Mouse (Mus musculus) liver, adult 2 months (tissue): Measurements from ENCODE around the gene Slc12a8. TPM values are rescaled to one million over a fixed set of nuclear protein-coding genes. Genes with fewer than 3 reads are reported as not detected.

Source experiments
- DNase-seq: peaks from one replicate; pipeline ENCODE4 v3.0.0-alpha.2; 2011; ENCODE audit warnings: low read depth, low spot score; ENCODE audit errors: extremely low read depth
- H3K27ac ChIP-seq: fragments of 200-500 bp; replicated peaks from 2 replicates; pipeline ENCODE4 v1.5.1; 2012; ENCODE audit warnings: low read depth, mild to moderate bottlenecking, control low read depth, inconsistent platforms, low read length; ENCODE audit not compliant: insufficient read depth
- H3K27me3 ChIP-seq: fragments of 200-500 bp; 2 replicates; pipeline ENCODE4 v1.6.1; 2012; ENCODE audit warnings: mild to moderate bottlenecking, moderate library complexity, low read length, inconsistent platforms; ENCODE audit not compliant: control insufficient read depth, insufficient read depth
- H3K36me3 ChIP-seq: fragments of 200-500 bp; 2 replicates; pipeline ENCODE4 v1.6.1; 2012; ENCODE audit warnings: low read length, inconsistent platforms; ENCODE audit not compliant: control insufficient read depth, insufficient read depth
- H3K4me1 ChIP-seq: fragments of 200-500 bp; 2 replicates; pipeline ENCODE4 v1.6.1; 2011; ENCODE audit warnings: low read length; ENCODE audit not compliant: control insufficient read depth, insufficient read depth
- H3K4me3 ChIP-seq: fragments of 200-500 bp; 2 replicates; pipeline ENCODE4 v1.5.1; 2011; ENCODE audit warnings: low read depth, mild to moderate bottlenecking, control low read depth, low read length, moderate library complexity; ENCODE audit not compliant: insufficient read depth
- H3K79me2 ChIP-seq: fragments of 200-500 bp; 2 replicates; pipeline ENCODE4 v1.6.1; 2012; ENCODE audit warnings: inconsistent platforms, mild to moderate bottlenecking, low read length, moderate library complexity; ENCODE audit not compliant: control insufficient read depth, insufficient read depth
- H3K9ac ChIP-seq: fragments of 200-500 bp; 2 replicates; pipeline ENCODE4 v1.6.1; 2012; ENCODE audit warnings: low read depth, mild to moderate bottlenecking, control low read depth, inconsistent platforms, low read length
- CTCF ChIP-seq: fragments of 200-500 bp; IDR thresholded peaks from 2 replicates; pipeline ENCODE4 v1.5.1; 2011; ENCODE audit warnings: low read depth, low read length, control low read depth
- POLR2A ChIP-seq: fragments of 200-500 bp; IDR thresholded peaks from 2 replicates; pipeline ENCODE4 v1.6.1; 2011; ENCODE audit warnings: low read length, control low read depth; ENCODE audit not compliant: insufficient read depth; ENCODE audit errors: extremely low read depth
- WGBS: fragments of 180-500 bp; shearing (Covaris S2); methylation state at CpG from one replicate; pipeline ENCODE4 v1.1.7; 2018; 5-methylcytosine and 5-hydroxymethylcytosine counted together
- polyA plus RNA-seq: library from polyadenylated mRNA; depleted of rRNA; stranded (reverse); fragments of >200 nt; gene quantifications from 2 replicates; pipeline ENCODE4 v1.2.3, GENCODE M21; 2012
- total RNA-seq: library from RNA; depleted of rRNA; stranded (reverse); fragments of >200 nt; gene quantifications from 2 replicates; pipeline ENCODE4 v1.2.3, GENCODE M21; 2014

Slc12a8 gene
- total and polyA plus RNA-seq, 2 experiments, result 0.09 to 0.32 TPM

- DNase-seq, result no peak
- WGBS, result 69% methylated on average over 9 of the region's 9 CpGs
- Histone ChIP-seq H3K27ac (peak overlapping the region; percentile 15; the same call in 1 of the 2 replicates), H3K9ac (no peak overlapping the region), H3K36me3 (no peaks in the 10 kb centered on the region), H3K4me1 (peaks cover 2% of the 10 kb centered on the region), H3K79me2 (peaks cover 10% of the 10 kb centered on the region), H3K27me3 (no peaks in the 10 kb centered on the region), H3K4me3 (no peak overlapping the region)
- TF ChIP-seq POLR2A (no peak), CTCF (no peak)
Measured at GRCm38 (mm10) chr16:33697576-33698276, 180.6 kb downstream of the Slc12a8 start.

- Histone ChIP-seq H3K36me3 (no peaks in the 10 kb centered on the region), H3K4me1 (peaks cover 2% of the 10 kb centered on the region), H3K9ac (no peak overlapping the region), H3K27me3 (no peaks in the 10 kb centered on the region), H3K27ac (no peak overlapping the region), H3K4me3 (no peak overlapping the region), H3K79me2 (peaks cover 10% of the 10 kb centered on the region)
- 55% methylated on average over 12 of the region's 12 CpGs for WGBS
- DNase-seq, result no peak
- TF ChIP-seq POLR2A (no peak), CTCF (no peak)
Measured at GRCm38 (mm10) chr16:33698277-33698790, 181.2 kb downstream of the Slc12a8 start.

GRCm38 (mm10) chr16:33700584-33700983, 183.5 kb downstream of the Slc12a8 start:
- H3K4me3 ChIP-seq, result no peak overlapping the region
- WGBS, result 88% methylated on average over 5 of the region's 5 CpGs
- peaks cover 6% of the 10 kb centered on the region for H3K79me2 ChIP-seq
- H3K27ac ChIP-seq, result no peak overlapping the region
- peaks cover 2% of the 10 kb centered on the region for H3K4me1 ChIP-seq
- no peak overlapping the region for H3K9ac ChIP-seq
- H3K36me3 ChIP-seq, result no peaks in the 10 kb centered on the region
- no peak for DNase-seq
- no peak for TF ChIP-seq CTCF
- TF ChIP-seq POLR2A, result no peak
- H3K27me3 ChIP-seq, result no peaks in the 10 kb centered on the region

DNA sequence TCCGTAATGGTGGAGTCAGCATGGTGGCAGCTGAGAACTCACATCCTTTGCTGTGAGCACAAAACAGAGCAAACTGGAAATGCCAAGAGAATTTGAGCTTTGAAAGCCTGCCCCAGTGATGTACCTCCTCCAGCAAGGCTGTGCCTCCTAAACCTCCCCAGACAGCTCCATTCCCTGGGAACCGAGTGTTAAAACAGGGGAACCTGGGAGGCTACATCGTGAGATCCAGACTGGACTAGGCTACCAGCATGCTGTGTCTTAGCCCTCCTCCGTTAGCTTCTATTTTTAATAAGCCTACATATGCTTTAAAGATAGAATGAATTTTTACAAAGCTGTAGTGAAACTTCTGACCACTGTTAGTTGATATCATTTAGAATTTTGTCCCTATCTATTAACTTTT, 184.7 kb downstream of the Slc12a8 start:
- H3K79me2 ChIP-seq, result peaks cover 4% of the 10 kb centered on the region; the same call in 1 of the 2 replicates
- no peaks in the 10 kb centered on the region for H3K36me3 ChIP-seq
- no peak for DNase-seq
- no peaks in the 10 kb centered on the region for H3K27me3 ChIP-seq
- WGBS, result 96% methylated on average over 4 of the region's 4 CpGs
- no peak overlapping the region for H3K9ac ChIP-seq
- no peak overlapping the region for H3K27ac ChIP-seq
- TF ChIP-seq POLR2A, result no peak
- TF ChIP-seq CTCF, result no peak
- H3K4me3 ChIP-seq, result no peak overlapping the region
- H3K4me1 ChIP-seq, result peaks cover 2% of the 10 kb centered on the region

DNA sequence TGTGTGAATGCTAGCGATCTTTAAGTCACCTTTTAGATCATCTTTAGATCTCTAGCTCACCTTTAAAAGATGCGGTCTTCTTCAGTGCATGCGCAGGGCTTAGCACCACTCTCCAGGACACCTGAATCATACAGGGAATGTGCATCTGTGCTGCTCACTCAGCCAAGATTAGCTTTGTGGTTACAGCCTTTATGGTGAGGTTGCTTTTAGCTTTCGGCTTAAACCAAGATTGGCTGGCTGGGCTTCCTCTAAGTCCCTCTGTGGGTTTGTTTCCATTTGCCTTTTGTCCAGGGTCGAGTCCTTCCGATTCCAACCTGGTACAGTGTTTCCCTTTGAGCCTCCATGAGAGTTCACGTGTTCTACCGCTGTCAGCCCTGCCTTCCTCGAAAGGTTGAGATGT, 187.2 kb downstream of the Slc12a8 start:
- no peak overlapping the region for H3K9ac ChIP-seq
- TF ChIP-seq CTCF, result no peak
- no peak for TF ChIP-seq POLR2A
- no peak overlapping the region for H3K4me3 ChIP-seq
- DNase-seq, result no peak
- no peaks in the 10 kb centered on the region; the same call in 1 of the 2 replicates for H3K4me1 ChIP-seq
- H3K36me3 ChIP-seq, result no peaks in the 10 kb centered on the region
- no peak overlapping the region for H3K27ac ChIP-seq
- H3K27me3 ChIP-seq, result no peaks in the 10 kb centered on the region
- peaks cover 4% of the 10 kb centered on the region; the same call in 1 of the 2 replicates for H3K79me2 ChIP-seq
- WGBS, result 88% methylated on average over 9 of the region's 9 CpGs

DNA sequence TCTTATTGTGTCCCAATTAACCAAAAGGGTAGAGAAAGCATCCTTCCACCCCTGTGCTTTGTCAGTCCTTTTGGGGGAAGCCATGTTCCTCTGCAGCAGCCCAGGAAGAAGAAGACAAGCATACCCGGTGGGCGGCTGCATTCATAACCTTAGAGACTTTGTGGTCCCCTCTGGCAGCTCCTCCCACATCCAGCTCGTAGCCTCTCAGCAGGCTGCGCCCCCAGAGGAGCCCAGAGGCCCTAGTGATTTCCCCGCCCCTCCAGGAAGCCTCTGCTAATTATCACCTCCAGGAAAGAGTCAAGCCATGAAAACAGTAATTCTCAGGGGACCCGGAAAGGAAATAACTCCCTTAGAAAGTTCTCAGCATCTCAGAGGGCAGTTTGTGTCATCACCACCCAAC, 188.1 kb downstream of the Slc12a8 start:
- H3K4me3 ChIP-seq, result no peak overlapping the region
- TF ChIP-seq CTCF, result no peak
- no peak for TF ChIP-seq POLR2A
- no peak for DNase-seq
- no peak overlapping the region for H3K9ac ChIP-seq
- no peaks in the 10 kb centered on the region; the same call in 1 of the 2 replicates for H3K4me1 ChIP-seq
- H3K27me3 ChIP-seq, result no peaks in the 10 kb centered on the region
- no peaks in the 10 kb centered on the region for H3K36me3 ChIP-seq
- WGBS, result 64% methylated on average over 6 of the region's 6 CpGs
- no peak overlapping the region for H3K27ac ChIP-seq
- H3K79me2 ChIP-seq, result peaks cover 4% of the 10 kb centered on the region; the same call in 1 of the 2 replicates
